Mouse (Mus musculus) midbrain, postnatal 0 days (tissue): ENCODE data around the gene Tagap. TPM values are rescaled to one million over a fixed set of nuclear protein-coding genes. Genes with fewer than 3 reads are reported as not detected.
"Not testable (repeated sequence)": the region's sequence is repeated elsewhere in the genome, so short reads cannot be mapped to it uniquely, and the experiment has no call there.

ENCODE experiments used
- ATAC-seq: fragments of 200-750 bp; cut with Nextera tagmentation; 2 replicates; pipeline ENCODE4 v1.8.0; 2017; ENCODE audit warnings: moderate number of reproducible peaks, mild to moderate bottlenecking, moderate TSS enrichment, moderate library complexity; ENCODE audit not compliant: low FRiP score
- DNase-seq: peaks from one replicate; pipeline ENCODE4 v3.0.0-alpha.2; 2015; ENCODE audit warnings: low spot score
- H3K27ac ChIP-seq: fragments of 300-500 bp; sonication (generic); 2 replicates; pipeline ENCODE4 v1.5.1; 2014; ENCODE audit warnings: low read depth, mild to moderate bottlenecking, low read length, mixed read lengths
- H3K27me3 ChIP-seq: fragments of 300-500 bp; sonication (generic); 2 replicates; pipeline ENCODE4 v1.6.1; 2014; ENCODE audit warnings: low read length, control low read depth, mixed read lengths; ENCODE audit not compliant: insufficient read depth
- H3K36me3 ChIP-seq: fragments of 300-500 bp; sonication (generic); 2 replicates; pipeline ENCODE4 v1.6.1; 2014; ENCODE audit warnings: low read length, control low read depth, mixed read lengths; ENCODE audit not compliant: insufficient read depth
- H3K4me1 ChIP-seq: fragments of 300-500 bp; sonication (generic); 2 replicates; pipeline ENCODE4 v1.6.1; 2014; ENCODE audit warnings: mild to moderate bottlenecking, control low read depth, antibody characterized with exemption, low read length, mixed read lengths; ENCODE audit not compliant: insufficient read depth
- H3K4me2 ChIP-seq: fragments of 300-500 bp; sonication (generic); 2 replicates; pipeline ENCODE4 v1.6.1; 2014; ENCODE audit warnings: low read depth, mild to moderate bottlenecking, low read length, mixed read lengths; ENCODE audit not compliant: poor library complexity, severe bottlenecking
- H3K4me3 ChIP-seq: fragments of 300-500 bp; sonication (generic); 2 replicates; pipeline ENCODE4 v1.5.1; 2014; ENCODE audit warnings: low read depth, mild to moderate bottlenecking, low read length, moderate library complexity
- H3K9ac ChIP-seq: fragments of 300-500 bp; sonication (generic); replicated peaks from 2 replicates; pipeline ENCODE4 v1.6.1; 2014; ENCODE audit warnings: mild to moderate bottlenecking, low read length, moderate library complexity, mixed read lengths; ENCODE audit not compliant: poor library complexity, severe bottlenecking
- H3K9me3 ChIP-seq: fragments of 300-500 bp; sonication (generic); 2 replicates; pipeline ENCODE4 v1.6.1; 2016; ENCODE audit warnings: low read length, control low read depth
- CTCF ChIP-seq: IDR thresholded peaks from 2 replicates; pipeline ENCODE4 v1.5.1; 2016; ENCODE audit warnings: antibody characterized with exemption, mild to moderate bottlenecking
- WGBS: fragments of 180-500 bp; shearing (Covaris S2); extraction: QIAGEN DNeasy Blood & Tissue Kit; methylation state at CpG from one replicate; pipeline ENCODE4 v1.1.7; 2014; 5-methylcytosine and 5-hydroxymethylcytosine counted together
- polyA plus RNA-seq: library from polyadenylated mRNA; unstranded; fragments of >200 nt; fragmentation: Nextera tagmentation; extraction: Ambion mirVana; gene quantifications from 2 replicates; pipeline ENCODE4 v1.2.1, GENCODE M21; 2015
- total RNA-seq: library from RNA; depleted of rRNA; stranded (reverse); fragments of >200 nt; gene quantifications from 2 replicates; pipeline ENCODE4 v1.2.3, GENCODE M21; 2014

Gene Tagap
- total and polyA plus RNA-seq, 2 experiments from 2014 or later, result 0.32 to 0.55 TPM

DNA sequence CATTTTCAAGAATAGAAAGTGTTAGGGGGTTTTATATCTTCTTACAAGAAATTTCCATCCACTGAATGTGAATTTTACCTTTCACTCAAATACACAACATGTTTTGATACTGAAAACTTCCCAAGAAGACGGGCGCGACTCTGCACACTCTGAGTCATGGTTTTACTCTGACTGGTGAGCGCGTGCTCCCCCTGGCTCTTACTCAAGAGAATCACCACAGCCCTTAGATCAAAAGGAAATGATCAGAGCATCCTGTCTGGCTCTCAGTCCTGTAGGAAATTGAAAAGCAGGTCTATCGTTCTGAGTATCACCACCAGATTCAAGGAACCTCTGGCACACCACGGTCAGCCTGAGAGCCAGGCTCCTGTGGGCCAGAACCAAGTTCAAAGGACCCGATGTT lies 13.8 kb downstream of the Tagap start:
- peak; percentile 37 for DNase-seq

DNA sequence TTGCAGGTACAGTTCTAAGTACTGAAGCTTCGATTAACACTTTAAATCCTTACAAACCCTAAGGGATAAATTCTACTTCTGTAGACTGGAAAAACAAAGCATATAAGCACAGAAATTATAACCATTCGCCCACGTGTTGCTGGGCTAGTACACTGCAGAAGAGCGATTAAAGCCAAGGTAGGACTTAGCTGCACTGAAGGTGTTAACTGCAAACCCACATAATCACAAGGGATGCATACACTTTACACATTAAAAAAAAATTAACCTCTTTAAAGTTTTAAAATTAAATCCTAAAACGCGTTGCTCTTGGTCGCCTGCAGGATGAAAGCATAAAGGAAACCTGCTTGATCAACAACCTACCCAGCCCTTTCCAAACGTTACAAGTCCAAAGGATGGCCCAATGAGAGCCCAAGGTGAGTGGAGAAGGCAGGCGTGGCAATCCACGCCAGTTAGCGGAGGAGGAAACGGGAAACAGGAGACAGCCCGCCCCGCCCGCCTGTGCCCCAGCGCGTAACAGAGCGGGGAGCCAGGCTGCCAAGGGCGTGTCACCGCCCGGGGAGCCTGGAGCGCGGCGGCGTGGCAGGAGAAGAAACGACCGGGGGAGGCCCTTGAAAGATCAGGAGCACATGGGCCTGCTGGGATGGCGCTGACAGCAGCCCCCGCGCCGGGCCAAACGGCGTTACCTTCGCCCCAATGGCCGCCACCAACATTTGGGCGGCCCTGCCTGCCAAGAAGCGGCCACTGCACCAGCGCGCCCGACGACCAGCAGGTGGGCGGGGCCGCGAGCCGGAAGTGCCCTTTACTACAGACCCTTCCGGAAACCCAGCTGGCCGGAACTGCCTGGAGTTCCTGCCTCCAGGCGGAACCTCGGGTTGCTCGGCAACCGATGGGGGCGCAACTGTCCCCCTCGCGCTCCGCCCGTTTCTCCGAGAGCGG lies 19.6 kb downstream of the Tagap start, which contains the start of gene Rsph3a:
Rsph3a (plus strand) TSS at position 498 of the 936 bp plus-strand sequence.
- 3% methylated on average over 55 of the region's 58 CpGs for WGBS
- H3K36me3 ChIP-seq, result not testable (repeated sequence)
- H3K9ac ChIP-seq, result peak within 1 kb of the TSS; percentile 65

More for the DNA sequence above, 13.8 kb downstream of the Tagap start:
- no peak overlapping the region for H3K27ac ChIP-seq
- H3K4me2 ChIP-seq, result no peak overlapping the region
- H3K9me3 ChIP-seq, result no peaks in the 10 kb centered on the region
- 57% methylated on average over 8 of the region's 8 CpGs for WGBS
- no peak for ATAC-seq
- H3K4me3 ChIP-seq, result no peak overlapping the region
- no peak overlapping the region for H3K9ac ChIP-seq
- H3K4me1 ChIP-seq, result no peaks in the 10 kb centered on the region
- TF ChIP-seq CTCF, result peak; percentile 73
- no peaks in the 10 kb centered on the region for H3K36me3 ChIP-seq
- H3K27me3 ChIP-seq, result no peaks in the 10 kb centered on the region

DNA sequence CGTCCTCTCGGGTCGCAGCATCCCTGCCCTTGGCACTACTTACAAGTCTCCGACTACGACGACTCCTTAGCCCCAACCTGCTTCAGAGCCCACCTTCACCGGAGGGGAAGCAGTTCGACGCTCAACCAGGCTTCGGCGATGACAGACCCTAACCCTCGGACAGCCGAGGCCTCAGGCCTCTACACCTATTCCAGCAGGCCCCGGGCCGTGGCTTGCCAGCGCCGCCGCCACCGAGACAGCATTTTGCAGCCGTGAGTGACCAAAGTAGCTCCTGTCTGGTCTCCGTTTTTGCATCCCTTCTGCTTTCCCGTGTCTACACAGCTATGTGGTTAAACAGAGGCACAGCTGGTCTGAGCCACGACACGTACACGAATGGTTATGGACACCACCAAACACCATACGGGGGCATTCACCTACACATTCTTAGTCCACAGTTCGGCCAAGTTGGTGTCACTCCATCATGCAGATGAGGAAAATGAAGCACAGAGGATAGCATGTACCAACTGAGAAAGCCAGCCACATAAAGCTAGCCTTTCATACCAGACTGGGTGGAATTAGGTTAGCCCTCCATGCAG lies 20.3 kb downstream of the Tagap start:
- Histone ChIP-seq H3K9ac (peak overlapping the region; percentile 42; the same call in 1 of the 2 replicates), H3K4me3 (peak overlapping the region; percentile 50), H3K4me2 (peak overlapping the region; percentile 48), H3K27ac (peak overlapping the region; percentile 76; the same call in 1 of the 2 replicates)
- not testable (repeated sequence) for H3K27me3 ChIP-seq, DNase-seq, H3K36me3 ChIP-seq, H3K9me3 ChIP-seq, H3K4me1 ChIP-seq
- ATAC-seq, result peak; percentile 74; the same call in 1 of the 2 replicates
- 0% methylated on average over 16 of the region's 27 CpGs for WGBS

More for the DNA sequence above, 19.6 kb downstream of the Tagap start, which contains the start of gene Rsph3a:
- H3K27me3 ChIP-seq, H3K9me3 ChIP-seq, H3K4me1 ChIP-seq: not testable (repeated sequence)
- ATAC-seq, result peak; percentile 96
- peak; percentile 26; the same call in 1 of the 2 replicates for TF ChIP-seq CTCF
- Histone ChIP-seq H3K27ac (peak within 1 kb of the TSS; percentile 76), H3K4me3 (peak within 1 kb of the TSS; percentile 50), H3K4me2 (peak within 1 kb of the TSS; percentile 48)
- DNase-seq, result peak; percentile 95

DNA sequence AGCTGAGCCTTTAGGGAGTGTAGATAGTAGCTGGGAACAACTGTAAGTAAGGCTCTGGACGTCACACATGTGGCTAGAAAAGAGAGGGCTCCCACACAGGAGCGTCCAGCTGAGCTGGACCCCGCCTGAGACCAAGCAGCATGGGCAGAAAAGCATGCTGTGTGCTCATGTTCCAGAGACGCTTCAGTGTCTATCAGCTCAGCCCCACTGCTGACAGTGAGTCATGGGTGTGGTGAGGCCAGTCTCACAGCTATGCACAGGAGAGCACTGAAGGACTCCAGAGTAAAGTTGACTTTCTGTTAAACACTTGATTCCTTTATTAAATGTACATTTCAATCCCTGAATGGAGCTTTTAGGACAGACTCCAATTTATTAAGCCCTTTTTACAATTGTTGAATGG lies 25.5 kb downstream of the Tagap start:
- H3K27ac ChIP-seq, H3K4me2 ChIP-seq, H3K4me1 ChIP-seq, H3K27me3 ChIP-seq, ATAC-seq, H3K4me3 ChIP-seq, H3K9me3 ChIP-seq, H3K9ac ChIP-seq, H3K36me3 ChIP-seq, DNase-seq: not testable (repeated sequence)
- no CpG with 5 or more reads among the region's 4 CpGs for WGBS

DNA sequence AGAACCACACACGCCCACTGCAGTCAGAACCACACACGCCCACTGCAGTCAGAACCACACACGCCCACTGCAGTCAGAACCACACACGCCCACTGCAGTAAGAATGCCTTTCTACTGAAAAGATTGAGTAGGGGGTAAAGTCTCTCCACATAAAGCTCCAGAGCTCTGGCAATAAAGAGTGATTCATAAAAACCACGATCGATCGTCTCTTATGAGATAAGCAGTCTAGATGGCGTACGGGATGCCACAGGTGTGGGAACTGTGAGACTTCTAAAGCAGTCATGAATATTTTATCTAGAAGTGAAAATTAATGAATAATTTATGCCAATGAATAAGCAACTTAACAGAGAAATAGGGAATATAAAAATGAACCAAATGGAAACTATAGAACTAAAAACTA lies 31.4 kb downstream of the Tagap start:
- not testable (repeated sequence) for ATAC-seq, H3K9me3 ChIP-seq, H3K27ac ChIP-seq, H3K27me3 ChIP-seq, H3K4me2 ChIP-seq, H3K9ac ChIP-seq, H3K36me3 ChIP-seq, H3K4me1 ChIP-seq, H3K4me3 ChIP-seq, DNase-seq
- WGBS, result 80% methylated on average over 8 of the region's 9 CpGs

DNA sequence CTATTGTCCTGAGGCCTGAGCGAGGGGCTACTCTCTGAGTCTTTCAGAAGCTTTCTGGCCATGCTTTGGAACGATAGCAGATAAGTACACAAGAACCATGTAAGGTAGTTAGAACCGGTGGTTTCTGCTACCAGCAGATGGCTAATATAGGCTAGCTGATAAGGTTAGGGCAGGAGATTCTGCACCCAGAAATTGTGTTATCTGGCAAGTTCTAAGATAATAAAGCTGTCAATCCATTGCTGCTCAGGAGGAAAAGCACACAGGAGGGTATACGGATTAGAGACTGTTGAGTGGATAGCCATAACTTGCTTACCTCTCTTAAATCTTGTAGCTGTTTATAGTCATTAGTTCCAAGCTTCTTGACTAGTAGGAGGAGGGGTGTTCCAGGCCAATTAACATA lies 37.5 kb downstream of the Tagap start:
- not testable (repeated sequence) for ATAC-seq
- WGBS, result 99% methylated on average over 4 of the region's 4 CpGs

DNA sequence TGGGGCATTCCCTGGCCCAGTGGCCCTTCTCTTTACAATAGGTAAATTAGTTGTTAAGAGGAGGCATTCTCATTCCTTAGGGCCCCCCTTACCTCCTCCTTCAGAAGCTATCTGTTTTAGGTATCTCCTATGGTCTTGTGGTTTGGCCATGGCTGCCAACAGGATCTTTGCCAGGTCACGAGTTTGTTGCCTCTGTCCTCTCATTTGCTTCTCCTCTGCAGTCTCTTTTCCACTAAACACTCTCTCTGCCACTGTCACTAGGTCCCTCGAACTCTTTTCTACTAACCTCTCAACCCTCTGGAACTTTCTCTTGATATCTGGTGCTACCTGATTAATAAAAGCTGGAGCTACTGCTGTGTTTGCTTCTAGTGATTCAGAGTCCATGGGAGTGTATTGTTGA lies 38.6 kb downstream of the Tagap start:
- H3K4me3 ChIP-seq, H3K27ac ChIP-seq, DNase-seq, H3K4me1 ChIP-seq, H3K9ac ChIP-seq, H3K9me3 ChIP-seq, ATAC-seq, H3K27me3 ChIP-seq, H3K4me2 ChIP-seq, H3K36me3 ChIP-seq: not testable (repeated sequence)
- 86% methylated on average over 2 of the region's 2 CpGs for WGBS

More for the DNA sequence above, 37.5 kb downstream of the Tagap start:
- not testable (repeated sequence) for H3K27me3 ChIP-seq, H3K4me3 ChIP-seq, H3K36me3 ChIP-seq, H3K4me1 ChIP-seq, H3K4me2 ChIP-seq, H3K9ac ChIP-seq, H3K27ac ChIP-seq, H3K9me3 ChIP-seq, DNase-seq

DNA sequence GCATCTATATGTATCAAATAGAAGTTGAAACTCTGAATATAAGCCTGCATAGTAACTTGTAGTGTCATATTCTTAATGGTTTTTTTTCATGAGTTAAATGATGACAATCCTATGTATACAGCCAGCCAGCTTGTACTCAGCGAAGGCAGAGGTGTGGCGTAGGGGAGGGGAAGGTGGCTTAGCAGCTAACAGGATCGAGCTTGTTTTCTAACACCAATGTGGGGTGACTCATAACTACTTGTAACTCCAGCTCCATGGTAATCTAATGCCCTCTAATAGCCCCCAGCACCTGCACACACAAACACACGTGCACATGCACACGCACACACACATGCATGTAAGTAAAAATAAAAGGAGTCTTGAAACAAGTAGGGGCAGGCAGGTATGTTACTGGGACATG lies 42.7 kb downstream of the Tagap start:
- 98% methylated on average over 3 of the region's 5 CpGs for WGBS
- H3K36me3 ChIP-seq, H3K4me3 ChIP-seq, H3K9me3 ChIP-seq, H3K4me1 ChIP-seq, H3K4me2 ChIP-seq, H3K9ac ChIP-seq, DNase-seq, H3K27ac ChIP-seq, ATAC-seq, H3K27me3 ChIP-seq: not testable (repeated sequence)
